Mouse (Mus musculus) urinary bladder, postnatal 4 days (tissue): ENCODE measurements at regions not wholly inside any gene's neighbourhood (a gene's known extent, or its start where the extent isn't known, plus 50 kb on each side); places are given as distances from the start of the nearest gene placed in this dataset.

Experiments used
- DNase-seq, 2 experiments: peaks; one replicate each; pipeline ENCODE4 v3.0.0; 2021 to 2022; ENCODE audit warnings: low spot score in 2 of 2

- DNase-seq: no peak
Observed at GRCm38 (mm10) chr3:21507655-21508054, 568.8 kb upstream of the Tbl1xr1 start.

GRCm38 (mm10) chr3:21512081-21512480 is 564.4 kb upstream of the Tbl1xr1 start:
- no peak for DNase-seq

- DNase-seq: no peak
Observed at GRCm38 (mm10) chr3:21524426-21524937, 552.0 kb upstream of the Tbl1xr1 start.

GRCm38 (mm10) chr3:21530862-21531261 is 545.6 kb upstream of the Tbl1xr1 start:
- no peak for DNase-seq

GRCm38 (mm10) chr3:21539138-21539537 is 537.3 kb upstream of the Tbl1xr1 start:
- DNase-seq: no peak

- no peak for DNase-seq
Observed at GRCm38 (mm10) chr3:21544456-21544855, 532.0 kb upstream of the Tbl1xr1 start.

GRCm38 (mm10) chr3:21545156-21545893 is 531.1 kb upstream of the Tbl1xr1 start:
- no peak for DNase-seq

- DNase-seq: no peak
Observed at GRCm38 (mm10) chr3:21546411-21546810, 530.0 kb upstream of the Tbl1xr1 start.

- DNase-seq: no peak
Observed at GRCm38 (mm10) chr3:21549671-21550070, 526.8 kb upstream of the Tbl1xr1 start.

GRCm38 (mm10) chr3:21553159-21553758 is 523.2 kb upstream of the Tbl1xr1 start:
- no peak for DNase-seq

- no peak for DNase-seq
Observed at GRCm38 (mm10) chr3:21553859-21554258, 522.6 kb upstream of the Tbl1xr1 start.

GRCm38 (mm10) chr3:21557963-21558441 is 518.5 kb upstream of the Tbl1xr1 start:
- DNase-seq: peak in 1 of 2 experiments; percentile 23

GRCm38 (mm10) chr3:21562771-21563312 is 513.6 kb upstream of the Tbl1xr1 start:
- no peak for DNase-seq

GRCm38 (mm10) chr3:21563454-21563853 is 513.0 kb upstream of the Tbl1xr1 start:
- DNase-seq: no peak

- peak; percentile 43 to 64 for DNase-seq
Observed at GRCm38 (mm10) chr3:21564211-21564781, 512.2 kb upstream of the Tbl1xr1 start.

- DNase-seq: no peak
Observed at GRCm38 (mm10) chr3:21564847-21565485, 511.5 kb upstream of the Tbl1xr1 start.

- DNase-seq: no peak
Observed at GRCm38 (mm10) chr3:21569721-21570120, 506.7 kb upstream of the Tbl1xr1 start.

- no peak for DNase-seq
Observed at GRCm38 (mm10) chr3:21578635-21579034, 497.8 kb upstream of the Tbl1xr1 start.

GRCm38 (mm10) chr3:21582122-21582521 is 494.3 kb upstream of the Tbl1xr1 start:
- DNase-seq: no peak

GRCm38 (mm10) chr3:21585767-21586166 is 490.7 kb upstream of the Tbl1xr1 start:
- DNase-seq: no peak

GRCm38 (mm10) chr3:21606846-21607245 is 469.6 kb upstream of the Tbl1xr1 start:
- DNase-seq: no peak

- DNase-seq: no peak
Observed at GRCm38 (mm10) chr3:21610231-21610630, 466.2 kb upstream of the Tbl1xr1 start.
